Mouse (Mus musculus): ENCODE measurements around the gene Tmem200b.

DNA sequence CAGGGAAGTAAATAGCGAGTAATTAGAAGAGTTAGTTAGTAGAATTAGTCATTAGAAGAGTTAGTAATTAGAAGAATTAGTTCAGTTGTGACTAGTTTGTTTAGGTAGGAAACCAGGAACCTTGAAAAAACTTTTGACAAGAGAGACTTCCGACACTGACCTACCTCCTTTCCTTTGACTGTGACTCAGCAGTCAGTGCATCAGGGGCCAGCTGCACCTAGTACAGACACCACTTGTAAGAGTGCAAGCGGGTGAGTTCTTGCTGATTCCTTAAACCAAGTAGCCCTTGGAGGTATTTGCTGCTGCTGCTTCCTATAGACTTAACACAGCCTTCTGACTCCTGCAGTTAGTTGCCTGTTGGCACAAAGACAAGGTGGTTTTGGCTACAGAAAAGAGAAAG is 30.9 kb upstream of the Tmem200b start:
- TF ChIP-seq CTCF (IDR thresholded peaks at IDR 0.05 in 2 of 3, conservative IDR thresholded peaks at IDR 0.05 in 1 of 3; ENCODE audit: control insufficient read depth in 1 of 3, insufficient read depth in 1 of 3, low read depth in 2 of 3, low read length in 3 of 3, poor library complexity in 1 of 3, severe bottlenecking in 1 of 3) (no peak), GATA1 (IDR thresholded peaks at IDR 0.05; ENCODE audit: low read depth, low read length) (no peak), RAD21 (IDR thresholded peaks at IDR 0.05; ENCODE audit: low read depth, low read length) (no peak), HCFC1 (IDR thresholded peaks at IDR 0.05; ENCODE audit: low read depth, low read length) (no peak), POLR2A (IDR thresholded peaks at IDR 0.05; ENCODE audit: control insufficient read depth in 1 of 2, insufficient read depth in 1 of 2, low read depth in 1 of 2, low read length in 2 of 2, poor library complexity in 1 of 2) (no peak), MAZ (IDR thresholded peaks at IDR 0.05; ENCODE audit: low read depth, low read length) (no peak), ZC3H11A (IDR thresholded peaks at IDR 0.05; ENCODE audit: low read depth, low read length) (no peak), TBP (IDR thresholded peaks at IDR 0.05; ENCODE audit: low read depth, low read length) (no peak), USF1 (IDR thresholded peaks at IDR 0.05; ENCODE audit: low read depth, low read length) (no peak), ETS1 (IDR thresholded peaks at IDR 0.05; ENCODE audit: low read depth, low read length) (no peak), MEF2A (IDR thresholded peaks at IDR 0.05; ENCODE audit: extremely low read depth, insufficient replicate concordance, low read depth, low read length, poor library complexity, severe bottlenecking) (no peak), TAL1 (IDR thresholded peaks at IDR 0.05; ENCODE audit: low read length) (no peak), CHD2 (IDR thresholded peaks at IDR 0.05; ENCODE audit: low read length) (no peak), EP300 (IDR thresholded peaks at IDR 0.05; ENCODE audit: low read depth in 1 of 2, low read length in 2 of 2) (no peak)

Data from MEL (cell line).